Mouse (Mus musculus): ENCODE data around the gene Me3. TPM values are rescaled to one million over a fixed set of nuclear protein-coding genes. Genes with fewer than 3 reads are reported as not detected.

The Me3 gene
- 3.1 and 4.3 TPM in 2 replicates for polyA plus RNA-seq (2014; fragmentation: Nextera tagmentation; extraction: Ambion mirVana)

DNA sequence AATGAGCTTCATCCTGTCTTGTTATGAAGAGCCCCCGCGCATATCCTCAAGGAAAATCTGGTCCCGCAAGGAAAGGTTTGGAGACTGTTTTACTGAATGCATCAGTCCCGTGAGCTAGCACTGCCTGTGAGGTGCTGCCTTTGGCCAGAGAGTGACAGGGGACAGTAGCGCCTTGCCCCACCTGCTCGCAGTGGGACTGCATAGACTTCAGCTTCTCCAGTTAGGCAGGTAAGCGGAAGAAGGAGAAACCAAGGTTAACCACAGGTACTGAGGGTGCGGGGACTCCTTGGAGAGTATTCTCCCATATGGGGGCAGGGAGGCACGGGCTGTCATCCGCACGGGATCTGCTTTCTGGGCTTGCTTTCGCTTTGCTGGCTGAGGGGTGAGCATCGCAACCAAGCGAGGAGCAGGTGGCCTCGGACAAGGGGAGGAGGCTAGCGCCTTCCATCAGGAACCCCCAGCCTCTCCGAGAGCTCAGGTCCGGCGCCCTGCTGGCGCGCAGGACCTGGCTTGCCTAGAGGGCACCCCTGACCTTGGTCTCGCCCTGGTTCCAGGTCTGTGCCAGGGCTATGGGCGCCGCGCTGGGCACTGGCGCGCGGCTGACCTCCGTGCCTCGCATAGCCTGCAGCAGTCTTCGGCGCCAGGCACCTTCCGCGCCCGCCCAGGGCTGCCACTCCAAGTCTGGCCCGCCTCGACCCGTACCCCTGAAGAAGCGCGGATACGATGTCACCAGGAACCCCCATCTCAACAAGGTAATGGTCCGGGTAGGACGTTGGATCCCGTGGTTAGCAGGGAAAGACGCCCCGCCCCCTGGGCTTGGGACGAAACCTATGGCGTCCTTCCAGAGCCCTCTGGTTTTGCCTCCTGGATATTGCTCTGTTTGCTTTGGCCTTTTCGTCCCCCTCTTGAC, at the start of gene Me3:
TSS of gene Me3 (plus strand) at position 51 of the 910 bp plus-strand sequence.
- ATAC-seq (replicated peaks; ENCODE audit: low FRiP score, low TSS enrichment, low read depth) (peak; percentile 73), DNase-seq (ENCODE audit: low spot score) (peak; percentile 79)
- Histone ChIP-seq H3K27me3 (replicated peaks; ENCODE audit: control insufficient read depth, insufficient read depth, low read length) (0 out of 2 replicates have a peak, but pooled peaks cover 4% of the 10 kb centered on the region), H3K27ac (ENCODE audit: low read depth) (no peak within 1 kb of the TSS), H3K4me2 (ENCODE audit: low read length) (peak within 1 kb of the TSS; percentile 99), H3K9ac (ENCODE audit: low read length) (peak within 1 kb of the TSS; percentile 58), H3K36me3 (ENCODE audit: control insufficient read depth, insufficient read depth, low read length) (no peaks in the 10 kb centered on the region), H3K4me1 (replicated peaks; ENCODE audit: control insufficient read depth, insufficient read depth, low read length) (no peaks in the 10 kb centered on the region), H3K4me3 (ENCODE audit: low read depth, low read length) (peak within 1 kb of the TSS; percentile 63), H3K9me3 (ENCODE audit: control insufficient read depth, low read length) (no peaks in the 10 kb centered on the region)
- WGBS, result 5% methylated on average over 49 of the region's 49 CpGs

GRCm38 (mm10) chr7:89590039-89590438, 42.2 kb upstream of the Me3 start:
- Histone ChIP-seq H3K36me3 (ENCODE audit: control insufficient read depth, insufficient read depth, low read length) (no peaks in the 10 kb centered on the region), H3K4me2 (ENCODE audit: low read length) (no peak overlapping the region)
- 63% methylated on average over 5 of the region's 5 CpGs for WGBS

DNA sequence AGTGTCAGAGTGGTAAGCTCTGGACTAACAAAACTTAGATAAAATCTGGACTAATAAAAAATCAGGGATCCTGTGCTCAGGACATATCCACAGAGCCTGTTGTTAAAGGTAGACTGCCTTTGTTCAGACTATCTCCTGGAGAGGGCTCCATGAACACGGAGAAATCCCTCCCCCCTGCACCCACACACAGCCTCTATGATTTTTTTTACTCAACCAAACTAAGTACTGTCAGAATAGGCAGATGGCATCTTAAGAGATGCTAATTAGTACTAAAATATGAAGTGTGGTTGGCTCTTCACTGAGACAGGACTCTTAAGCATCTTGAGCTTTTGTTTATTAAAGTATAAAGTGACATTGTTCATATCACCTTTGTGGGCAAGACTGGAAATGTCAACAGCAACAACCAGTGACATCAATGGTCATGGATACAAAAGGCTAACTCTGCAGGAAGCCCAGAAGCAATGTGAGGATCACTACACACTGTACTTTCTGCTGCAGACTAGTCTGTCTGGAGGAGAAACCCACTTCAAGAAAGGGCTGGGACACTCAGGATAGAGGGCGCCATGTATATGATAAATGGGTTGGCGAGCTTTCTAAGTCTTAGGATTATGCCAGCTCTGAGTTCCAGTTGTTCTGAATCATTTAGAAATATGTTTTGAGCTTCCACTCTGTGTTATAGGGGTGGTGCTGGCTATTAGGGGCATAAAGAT, 41.5 kb upstream of the Me3 start:
- no peak for DNase-seq (ENCODE audit: low spot score)
- Histone ChIP-seq H3K27me3 (replicated peaks; ENCODE audit: control insufficient read depth, insufficient read depth, low read length) (no peaks in the 10 kb centered on the region), H3K4me1 (replicated peaks; ENCODE audit: control insufficient read depth, insufficient read depth, low read length) (no peaks in the 10 kb centered on the region), H3K9me3 (ENCODE audit: control insufficient read depth, low read length) (no peaks in the 10 kb centered on the region), H3K9ac (ENCODE audit: low read length) (no peak overlapping the region), H3K36me3 (ENCODE audit: control insufficient read depth, insufficient read depth, low read length) (no peaks in the 10 kb centered on the region), H3K4me2 (ENCODE audit: low read length) (no peak overlapping the region), H3K4me3 (ENCODE audit: low read depth, low read length) (no peak overlapping the region), H3K27ac (ENCODE audit: low read depth) (no peak overlapping the region)
- no peak for ATAC-seq (replicated peaks; ENCODE audit: low FRiP score, low TSS enrichment, low read depth)
- 75% methylated on average over 3 of the region's 3 CpGs for WGBS

More at GRCm38 (mm10) chr7:89590039-89590438, 42.2 kb upstream of the Me3 start:
- Histone ChIP-seq H3K9ac (ENCODE audit: low read length) (no peak overlapping the region), H3K27me3 (replicated peaks; ENCODE audit: control insufficient read depth, insufficient read depth, low read length) (no peaks in the 10 kb centered on the region), H3K4me1 (replicated peaks; ENCODE audit: control insufficient read depth, insufficient read depth, low read length) (no peaks in the 10 kb centered on the region), H3K9me3 (ENCODE audit: control insufficient read depth, low read length) (no peaks in the 10 kb centered on the region), H3K27ac (ENCODE audit: low read depth) (no peak overlapping the region), H3K4me3 (ENCODE audit: low read depth, low read length) (no peak overlapping the region)
- DNase-seq (ENCODE audit: low spot score) (no peak), ATAC-seq (replicated peaks; ENCODE audit: low FRiP score, low TSS enrichment, low read depth) (no peak)

GRCm38 (mm10) chr7:89595813-89596212, 36.4 kb upstream of the Me3 start:
- Histone ChIP-seq H3K36me3 (ENCODE audit: control insufficient read depth, insufficient read depth, low read length) (no peaks in the 10 kb centered on the region), H3K27ac (ENCODE audit: low read depth) (no peak overlapping the region), H3K4me3 (ENCODE audit: low read depth, low read length) (no peak overlapping the region), H3K4me2 (ENCODE audit: low read length) (no peak overlapping the region), H3K9ac (ENCODE audit: low read length) (no peak overlapping the region), H3K27me3 (replicated peaks; ENCODE audit: control insufficient read depth, insufficient read depth, low read length) (no peaks in the 10 kb centered on the region), H3K9me3 (ENCODE audit: control insufficient read depth, low read length) (no peaks in the 10 kb centered on the region), H3K4me1 (replicated peaks; ENCODE audit: control insufficient read depth, insufficient read depth, low read length) (no peaks in the 10 kb centered on the region)
- ATAC-seq (replicated peaks; ENCODE audit: low FRiP score, low TSS enrichment, low read depth) (no peak), DNase-seq (ENCODE audit: low spot score) (no peak)
- WGBS, result 91% methylated on average over 2 of the region's 2 CpGs

DNA sequence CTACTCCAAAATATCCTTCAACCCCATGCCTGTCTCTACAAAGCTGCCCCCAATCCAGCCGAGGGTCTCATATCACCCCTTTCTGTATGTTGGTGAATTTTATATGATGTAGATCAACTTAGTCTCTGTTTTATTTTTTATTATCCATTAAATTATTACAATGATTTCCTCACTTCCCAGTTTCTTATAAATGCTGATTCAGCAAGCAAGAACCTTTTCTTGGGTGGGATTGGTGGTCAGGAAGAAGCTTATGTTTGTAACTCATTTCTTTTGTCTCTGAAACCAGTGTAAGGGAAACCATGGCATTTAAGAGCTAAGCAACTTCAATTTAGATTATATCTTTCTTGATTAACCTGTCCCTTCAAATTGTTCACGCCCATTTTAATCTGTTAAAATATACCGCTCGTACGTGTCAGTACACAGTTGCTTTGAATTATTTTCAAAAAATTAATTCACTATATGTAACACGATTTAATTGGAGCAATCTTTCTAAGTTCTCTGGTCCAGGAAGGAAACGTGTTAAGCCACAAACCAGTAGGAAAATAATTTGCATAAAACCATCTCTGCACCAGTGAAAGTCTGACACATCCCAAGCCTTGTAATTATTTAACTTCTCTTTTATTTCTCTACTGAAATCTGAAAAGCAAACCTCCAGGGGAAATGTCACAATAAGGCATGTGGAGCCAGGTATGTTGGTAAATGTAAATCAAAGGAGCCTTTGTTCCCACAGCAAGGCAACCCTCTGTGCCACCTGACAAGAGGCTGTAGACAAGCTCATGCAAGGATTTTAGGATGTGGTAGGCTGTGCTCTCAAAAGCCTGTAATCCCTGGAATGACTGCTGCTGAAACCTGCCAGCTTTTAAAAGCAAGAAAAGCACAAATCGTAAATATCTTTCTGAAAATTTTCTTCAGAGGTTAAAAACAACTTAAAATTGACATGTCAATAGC, 26.3 kb upstream of the Me3 start:
- Histone ChIP-seq H3K9ac (ENCODE audit: low read length) (no peak overlapping the region), H3K4me2 (ENCODE audit: low read length) (no peak overlapping the region), H3K27ac (ENCODE audit: low read depth) (no peak overlapping the region), H3K4me1 (replicated peaks; ENCODE audit: control insufficient read depth, insufficient read depth, low read length) (no peaks in the 10 kb centered on the region), H3K36me3 (ENCODE audit: control insufficient read depth, insufficient read depth, low read length) (no peaks in the 10 kb centered on the region), H3K9me3 (ENCODE audit: control insufficient read depth, low read length) (no peaks in the 10 kb centered on the region), H3K27me3 (replicated peaks; ENCODE audit: control insufficient read depth, insufficient read depth, low read length) (no peaks in the 10 kb centered on the region), H3K4me3 (ENCODE audit: low read depth, low read length) (no peak overlapping the region)
- WGBS, result 82% methylated on average over 8 of the region's 8 CpGs
- ATAC-seq (replicated peaks; ENCODE audit: low FRiP score, low TSS enrichment, low read depth) (no peak), DNase-seq (ENCODE audit: low spot score) (no peak)

GRCm38 (mm10) chr7:89607329-89607728, 24.9 kb upstream of the Me3 start:
- ATAC-seq (replicated peaks; ENCODE audit: low FRiP score, low TSS enrichment, low read depth), result no peak
- no peak overlapping the region for H3K27ac ChIP-seq (ENCODE audit: low read depth)
- DNase-seq (ENCODE audit: low spot score), result no peak
- WGBS, result 89% methylated on average over 6 of the region's 6 CpGs
- H3K4me1 ChIP-seq (replicated peaks; ENCODE audit: control insufficient read depth, insufficient read depth, low read length), result no peaks in the 10 kb centered on the region
- no peak overlapping the region for H3K9ac ChIP-seq (ENCODE audit: low read length)
- no peaks in the 10 kb centered on the region for H3K36me3 ChIP-seq (ENCODE audit: control insufficient read depth, insufficient read depth, low read length)
- no peak overlapping the region for H3K4me3 ChIP-seq (ENCODE audit: low read depth, low read length)
- H3K9me3 ChIP-seq (ENCODE audit: control insufficient read depth, low read length), result no peaks in the 10 kb centered on the region
- no peak overlapping the region for H3K4me2 ChIP-seq (ENCODE audit: low read length)
- no peaks in the 10 kb centered on the region for H3K27me3 ChIP-seq (replicated peaks; ENCODE audit: control insufficient read depth, insufficient read depth, low read length)

DNA sequence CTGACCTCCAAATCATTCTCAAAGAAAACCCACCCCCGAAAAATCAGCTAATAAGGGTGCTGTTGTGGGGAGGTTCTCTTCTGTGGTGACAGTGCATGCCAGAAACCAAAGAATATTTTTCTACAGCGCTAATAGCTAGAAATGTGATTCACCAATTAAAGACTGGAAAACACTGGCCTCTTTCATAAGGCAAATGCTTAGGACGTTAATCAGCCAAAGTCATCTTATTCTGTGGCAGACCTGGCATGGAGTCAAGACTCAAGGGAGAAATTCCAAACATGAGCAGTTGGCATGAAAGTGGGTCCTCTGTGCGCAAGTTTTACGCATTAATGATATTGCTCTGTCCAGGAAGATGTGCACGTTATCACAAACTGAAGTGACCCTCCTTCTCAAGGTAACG, 21.0 kb upstream of the Me3 start:
- WGBS, result 82% methylated on average over 7 of the region's 7 CpGs
- no peak overlapping the region for H3K4me3 ChIP-seq (ENCODE audit: low read depth, low read length)
- no peak for ATAC-seq (replicated peaks; ENCODE audit: low FRiP score, low TSS enrichment, low read depth)

GRCm38 (mm10) chr7:89616235-89616634, 16.0 kb upstream of the Me3 start:
- no peak overlapping the region for H3K4me3 ChIP-seq (ENCODE audit: low read depth, low read length)
- no peaks in the 10 kb centered on the region for H3K36me3 ChIP-seq (ENCODE audit: control insufficient read depth, insufficient read depth, low read length)
- ATAC-seq (replicated peaks; ENCODE audit: low FRiP score, low TSS enrichment, low read depth), result no peak
- no peak overlapping the region for H3K27ac ChIP-seq (ENCODE audit: low read depth)
- no peak overlapping the region for H3K4me2 ChIP-seq (ENCODE audit: low read length)
- no peak for DNase-seq (ENCODE audit: low spot score)
- H3K27me3 ChIP-seq (replicated peaks; ENCODE audit: control insufficient read depth, insufficient read depth, low read length), result no peaks in the 10 kb centered on the region
- peaks cover 3% of the 10 kb centered on the region; the same call in 1 of the 2 replicates for H3K9me3 ChIP-seq (ENCODE audit: control insufficient read depth, low read length)
- WGBS, result 59% methylated on average over 6 of the region's 6 CpGs
- no peaks in the 10 kb centered on the region for H3K4me1 ChIP-seq (replicated peaks; ENCODE audit: control insufficient read depth, insufficient read depth, low read length)
- no peak overlapping the region for H3K9ac ChIP-seq (ENCODE audit: low read length)

More for the DNA sequence above, 21.0 kb upstream of the Me3 start:
- Histone ChIP-seq H3K36me3 (ENCODE audit: control insufficient read depth, insufficient read depth, low read length) (no peaks in the 10 kb centered on the region), H3K9me3 (ENCODE audit: control insufficient read depth, low read length) (no peaks in the 10 kb centered on the region), H3K27me3 (replicated peaks; ENCODE audit: control insufficient read depth, insufficient read depth, low read length) (no peaks in the 10 kb centered on the region), H3K27ac (ENCODE audit: low read depth) (no peak overlapping the region), H3K9ac (ENCODE audit: low read length) (no peak overlapping the region), H3K4me2 (ENCODE audit: low read length) (no peak overlapping the region), H3K4me1 (replicated peaks; ENCODE audit: control insufficient read depth, insufficient read depth, low read length) (no peaks in the 10 kb centered on the region)
- no peak for DNase-seq (ENCODE audit: low spot score)

Data from intestine, embryonic 14.5 days (tissue).